Mouse (Mus musculus) ES-Bruce4 (cell line): ENCODE measurements at regions not wholly inside any gene's neighbourhood (a gene's known extent, or its start where the extent isn't known, plus 50 kb on each side); places are given as distances from the start of the nearest gene placed in this dataset.

Experiments
- H3K27ac ChIP-seq: 2 replicates; pipeline ENCODE4 v1.5.1; 2012; ENCODE audit warnings: low read length, inconsistent platforms; ENCODE audit not compliant: insufficient read depth
- H3K27me3 ChIP-seq: 2 replicates; pipeline ENCODE4 v1.6.1; 2012; ENCODE audit warnings: mild to moderate bottlenecking, low read length, inconsistent platforms; ENCODE audit not compliant: control insufficient read depth, poor library complexity, insufficient read depth, severe bottlenecking
- H3K36me3 ChIP-seq: 2 replicates; pipeline ENCODE4 v1.6.1; 2012; ENCODE audit warnings: inconsistent platforms, mild to moderate bottlenecking, low read length, moderate library complexity; ENCODE audit not compliant: control insufficient read depth, poor library complexity, insufficient read depth, severe bottlenecking
- H3K4me1 ChIP-seq: one replicate; pipeline ENCODE4 v1.8.1; 2011; ENCODE audit warnings: low read length; ENCODE audit not compliant: control insufficient read depth, insufficient read depth
- H3K4me3 ChIP-seq: 2 replicates; pipeline ENCODE4 v1.5.1; 2011; ENCODE audit warnings: low read depth, mild to moderate bottlenecking, low read length
- H3K9ac ChIP-seq: 2 replicates; pipeline ENCODE4 v1.6.1; 2012; ENCODE audit warnings: low read depth, mild to moderate bottlenecking, inconsistent platforms; ENCODE audit not compliant: poor library complexity, severe bottlenecking
- H3K9me3 ChIP-seq: replicated peaks from 2 replicates; pipeline ENCODE4 v1.6.1; 2012; ENCODE audit warnings: mild to moderate bottlenecking, low read length, inconsistent platforms; ENCODE audit not compliant: control insufficient read depth, poor library complexity, insufficient read depth, severe bottlenecking
- CTCF ChIP-seq: IDR thresholded peaks from one replicate; pipeline ENCODE4 v1.8.1; 2011; ENCODE audit warnings: low read depth, low read length
- EP300 ChIP-seq: IDR thresholded peaks from 2 replicates; pipeline ENCODE4 v1.6.1; 2011; ENCODE audit warnings: low read depth, low read length; ENCODE audit not compliant: insufficient read depth
- POLR2A ChIP-seq: IDR thresholded peaks from one replicate; pipeline ENCODE4 v1.8.1; 2011; ENCODE audit warnings: low read length; ENCODE audit not compliant: insufficient read depth

GRCm38 (mm10) chr9:30829158-30829870, 92.9 kb downstream of the Adamts15 start:
- TF ChIP-seq POLR2A: no peak
- TF ChIP-seq EP300: no peak
- TF ChIP-seq CTCF: no peak
- Histone ChIP-seq H3K27me3 (no peaks in the 10 kb centered on the region; the same call in 1 of the 2 replicates), H3K9me3 (no peaks in the 10 kb centered on the region), H3K4me3 (no peak overlapping the region), H3K4me1 (no peaks in the 10 kb centered on the region), H3K27ac (no peak overlapping the region), H3K36me3 (no peaks in the 10 kb centered on the region), H3K9ac (no peak overlapping the region)

DNA sequence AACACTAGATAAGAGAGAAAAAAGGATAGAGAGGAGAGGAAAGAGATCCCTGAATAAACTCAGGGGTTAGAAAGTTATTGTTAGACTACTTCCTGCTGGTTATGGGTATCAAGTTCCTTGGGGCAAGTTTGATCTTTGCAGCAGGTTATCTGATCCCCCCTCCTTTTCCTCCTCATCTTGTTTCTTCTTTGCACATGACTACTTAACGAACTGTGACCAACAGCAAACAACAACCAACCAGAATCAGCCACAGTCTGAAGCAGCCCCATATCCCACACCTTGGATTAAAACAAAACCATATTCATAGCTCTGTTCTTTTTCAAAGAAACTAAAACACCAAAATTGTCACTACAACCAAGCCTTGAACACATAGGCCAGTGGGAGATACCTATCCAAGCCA, 94.5 kb downstream of the Adamts15 start:
- TF ChIP-seq EP300: no peak
- no peak for TF ChIP-seq CTCF
- TF ChIP-seq POLR2A: no peak
- H3K9me3 ChIP-seq: no peaks in the 10 kb centered on the region
- H3K4me3 ChIP-seq: no peak overlapping the region
- H3K4me1 ChIP-seq: no peaks in the 10 kb centered on the region
- H3K36me3 ChIP-seq: no peaks in the 10 kb centered on the region
- no peaks in the 10 kb centered on the region for H3K27me3 ChIP-seq
- H3K27ac ChIP-seq: no peak overlapping the region
- H3K9ac ChIP-seq: no peak overlapping the region

GRCm38 (mm10) chr9:30824056-30824625, 98.1 kb downstream of the Adamts15 start:
- Histone ChIP-seq H3K27me3 (no peaks in the 10 kb centered on the region), H3K9ac (no peak overlapping the region), H3K9me3 (no peaks in the 10 kb centered on the region), H3K4me1 (no peaks in the 10 kb centered on the region), H3K4me3 (no peak overlapping the region), H3K27ac (no peak overlapping the region), H3K36me3 (no peaks in the 10 kb centered on the region)
- TF ChIP-seq CTCF (no peak), POLR2A (no peak), EP300 (no peak)

- Histone ChIP-seq H3K4me1 (no peaks in the 10 kb centered on the region), H3K4me3 (no peak overlapping the region), H3K27me3 (no peaks in the 10 kb centered on the region), H3K27ac (no peak overlapping the region), H3K36me3 (no peaks in the 10 kb centered on the region), H3K9ac (no peak overlapping the region), H3K9me3 (no peaks in the 10 kb centered on the region)
- TF ChIP-seq CTCF: no peak
- TF ChIP-seq EP300: no peak
Observed at GRCm38 (mm10) chr9:30820806-30821375, 101.4 kb downstream of the Adamts15 start.

GRCm38 (mm10) chr9:30813246-30813645, 109.0 kb downstream of the Adamts15 start:
- no peaks in the 10 kb centered on the region for H3K36me3 ChIP-seq
- no peaks in the 10 kb centered on the region for H3K4me1 ChIP-seq
- no peak overlapping the region for H3K4me3 ChIP-seq
- H3K9me3 ChIP-seq: no peaks in the 10 kb centered on the region
- no peak overlapping the region for H3K27ac ChIP-seq
- no peak overlapping the region for H3K9ac ChIP-seq
- no peaks in the 10 kb centered on the region for H3K27me3 ChIP-seq
- TF ChIP-seq CTCF (no peak), EP300 (no peak), POLR2A (no peak)

DNA sequence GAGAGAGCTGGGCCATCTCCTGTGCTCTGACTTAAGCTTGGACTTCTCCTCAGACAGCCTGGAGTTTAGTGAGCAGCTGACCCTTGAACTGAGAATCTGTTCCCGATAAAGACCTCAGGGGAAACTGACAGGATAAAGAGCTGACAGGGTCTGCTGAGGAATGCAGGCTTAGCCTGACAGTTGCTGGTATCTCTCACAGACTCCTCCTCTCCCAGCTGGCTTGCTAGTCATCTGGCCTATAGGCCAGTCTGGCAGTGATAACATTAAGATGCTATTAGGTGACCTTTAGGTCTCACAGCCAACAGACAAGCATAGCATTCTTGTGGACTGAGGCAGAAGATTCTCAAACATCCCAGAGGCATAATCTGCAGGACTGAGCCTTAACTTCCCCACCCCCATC, 111.4 kb downstream of the Adamts15 start:
- Histone ChIP-seq H3K4me3 (no peak overlapping the region), H3K9me3 (no peaks in the 10 kb centered on the region), H3K36me3 (no peaks in the 10 kb centered on the region), H3K27ac (no peak overlapping the region), H3K4me1 (no peaks in the 10 kb centered on the region), H3K9ac (no peak overlapping the region), H3K27me3 (no peaks in the 10 kb centered on the region)
- TF ChIP-seq POLR2A: no peak
- TF ChIP-seq EP300: no peak
- TF ChIP-seq CTCF: no peak
